Mouse (Mus musculus): ENCODE data around the gene Schip1. TPM values are rescaled to one million over a fixed set of nuclear protein-coding genes. Genes with fewer than 3 reads are reported as not detected.

Gene Schip1
- polyA plus RNA-seq, 1 experiment from 2014 or later, result 86.4 TPM

- 78% methylated on average over 2 of the region's 2 CpGs for WGBS
- H3K36me3 ChIP-seq, result no peaks in the 10 kb centered on the region
- no peak for DNase-seq (ENCODE audit: low spot score)
- H3K4me1 ChIP-seq (replicated peaks), result peaks cover 7% of the 10 kb centered on the region
- H3K9me3 ChIP-seq, result no peaks in the 10 kb centered on the region
- H3K4me3 ChIP-seq, result no peak overlapping the region
- no peaks in the 10 kb centered on the region for H3K27me3 ChIP-seq (ENCODE audit: insufficient read depth, poor library complexity, severe bottlenecking)
- no peak overlapping the region for H3K27ac ChIP-seq
Observed at GRCm38 (mm10) chr3:68250589-68250988, 186.0 kb downstream of the Schip1 start.

DNA sequence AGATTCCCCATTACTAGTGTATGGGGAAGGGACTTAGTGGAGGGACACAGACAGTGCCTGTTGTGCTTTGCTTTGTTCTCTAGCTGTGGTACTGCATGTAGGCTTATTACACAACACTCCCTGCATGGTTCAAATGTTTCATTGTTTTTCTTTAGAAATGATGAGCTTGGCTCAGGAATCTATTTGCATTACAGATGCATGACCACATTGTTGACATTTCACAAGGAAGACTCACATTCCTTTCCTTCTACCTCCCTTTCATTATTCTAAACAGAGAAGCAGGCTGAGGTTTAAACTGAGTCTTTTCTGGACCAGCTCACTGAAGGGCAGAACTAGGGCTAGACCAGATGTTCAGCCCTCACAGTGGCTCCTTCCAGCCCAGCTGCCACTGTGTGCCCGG lies 187.7 kb downstream of the Schip1 start:
- Histone ChIP-seq H3K36me3 (no peaks in the 10 kb centered on the region), H3K27me3 (ENCODE audit: insufficient read depth, poor library complexity, severe bottlenecking) (no peaks in the 10 kb centered on the region), H3K9me3 (no peaks in the 10 kb centered on the region), H3K4me3 (no peak overlapping the region), H3K4me1 (replicated peaks) (peaks cover 7% of the 10 kb centered on the region), H3K27ac (no peak overlapping the region)
- WGBS, result 35% methylated on average over 1 of the region's 1 CpGs
- no peak for DNase-seq (ENCODE audit: low spot score)

DNA sequence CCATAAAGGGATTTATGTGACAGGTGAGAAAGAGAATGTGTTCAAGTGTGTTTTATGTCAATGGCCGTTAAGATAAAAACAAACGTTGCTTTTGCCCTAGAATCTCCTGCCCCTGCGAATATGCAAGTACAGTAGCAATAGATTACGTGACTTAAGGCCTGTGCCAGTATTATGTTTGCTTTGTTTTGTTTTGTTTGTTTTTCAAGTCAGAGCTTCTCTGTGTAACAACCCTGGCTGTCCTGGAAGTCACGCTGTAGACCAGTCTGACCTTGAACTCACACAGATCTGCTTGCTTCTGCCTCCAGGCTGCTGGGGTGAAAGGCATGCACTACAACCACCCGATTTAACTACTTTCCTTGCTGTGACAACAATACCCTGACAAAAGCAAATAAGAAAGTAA lies 197.7 kb downstream of the Schip1 start:
- H3K36me3 ChIP-seq, result no peaks in the 10 kb centered on the region
- no peak overlapping the region for H3K27ac ChIP-seq
- H3K4me3 ChIP-seq, result no peak overlapping the region
- no peak for DNase-seq (ENCODE audit: low spot score)
- WGBS, result 82% methylated on average over 6 of the region's 6 CpGs
- H3K9me3 ChIP-seq, result no peaks in the 10 kb centered on the region
- H3K27me3 ChIP-seq (ENCODE audit: insufficient read depth, poor library complexity, severe bottlenecking), result no peaks in the 10 kb centered on the region
- no peaks in the 10 kb centered on the region for H3K4me1 ChIP-seq (replicated peaks)

DNA sequence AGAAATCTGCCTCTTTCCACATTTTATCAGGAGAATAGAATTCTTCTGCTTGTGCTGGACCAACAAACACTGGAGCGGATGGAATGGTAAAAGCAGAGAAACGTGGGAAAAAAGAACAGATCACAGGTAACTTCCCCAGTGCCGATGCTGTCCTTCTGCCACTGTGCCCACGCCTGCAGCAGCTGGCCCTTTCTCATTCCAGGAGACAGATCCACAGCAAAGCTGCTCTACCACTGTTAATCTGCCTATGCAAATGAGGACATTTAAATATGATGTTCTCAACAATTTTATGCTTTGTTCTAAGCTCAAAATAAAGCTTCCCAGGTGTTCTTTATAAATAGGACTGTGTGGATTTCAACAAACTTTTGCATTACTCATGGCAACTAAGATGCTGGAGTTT lies 203.3 kb downstream of the Schip1 start:
- Histone ChIP-seq H3K27ac (no peak overlapping the region), H3K9me3 (0 out of 2 replicates have a peak, but pooled peaks cover 3% of the 10 kb centered on the region), H3K36me3 (no peaks in the 10 kb centered on the region), H3K27me3 (ENCODE audit: insufficient read depth, poor library complexity, severe bottlenecking) (no peaks in the 10 kb centered on the region), H3K4me3 (no peak overlapping the region), H3K4me1 (replicated peaks) (peaks cover 11% of the 10 kb centered on the region; the same call in 1 of the 2 replicates)
- no peak for DNase-seq (ENCODE audit: low spot score)
- WGBS, result 86% methylated on average over 4 of the region's 4 CpGs

DNA sequence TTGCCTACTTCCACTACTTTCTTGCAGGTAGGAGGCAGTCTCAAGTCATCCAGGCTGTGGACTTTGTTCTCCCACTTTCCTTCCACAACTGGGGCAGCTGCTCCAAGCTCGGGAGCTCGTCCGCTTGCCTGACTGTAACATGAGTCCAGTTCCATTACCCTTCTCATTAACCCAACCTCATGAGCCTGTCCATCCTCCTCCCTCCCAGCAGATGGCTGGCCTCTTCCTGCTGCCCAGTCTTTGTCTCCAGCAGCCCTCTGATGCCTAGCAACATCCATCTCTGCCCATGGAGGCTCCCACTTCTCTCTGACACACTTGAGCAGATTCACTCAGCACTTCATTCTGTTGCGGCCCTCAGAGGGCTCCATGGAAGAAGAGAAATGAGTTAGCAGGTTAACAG lies 204.6 kb downstream of the Schip1 start:
- Histone ChIP-seq H3K4me1 (replicated peaks) (peaks cover 11% of the 10 kb centered on the region; the same call in 1 of the 2 replicates), H3K9me3 (0 out of 2 replicates have a peak, but pooled peaks cover 3% of the 10 kb centered on the region), H3K36me3 (no peaks in the 10 kb centered on the region), H3K27ac (peak overlapping the region; percentile 71), H3K27me3 (ENCODE audit: insufficient read depth, poor library complexity, severe bottlenecking) (no peaks in the 10 kb centered on the region), H3K4me3 (no peak overlapping the region)
- WGBS, result 59% methylated on average over 4 of the region's 4 CpGs
- DNase-seq (ENCODE audit: low spot score), result peak; percentile 41

- WGBS, result 74% methylated on average over 6 of the region's 6 CpGs
- Histone ChIP-seq H3K9me3 (0 out of 2 replicates have a peak, but pooled peaks cover 3% of the 10 kb centered on the region), H3K4me1 (replicated peaks) (peaks cover 11% of the 10 kb centered on the region; the same call in 1 of the 2 replicates), H3K27ac (peak overlapping the region; percentile 13), H3K4me3 (no peak overlapping the region), H3K27me3 (ENCODE audit: insufficient read depth, poor library complexity, severe bottlenecking) (no peaks in the 10 kb centered on the region), H3K36me3 (no peaks in the 10 kb centered on the region)
- peak; percentile 7 for DNase-seq (ENCODE audit: low spot score)
Observed at GRCm38 (mm10) chr3:68270246-68270645, 205.6 kb downstream of the Schip1 start.

DNA sequence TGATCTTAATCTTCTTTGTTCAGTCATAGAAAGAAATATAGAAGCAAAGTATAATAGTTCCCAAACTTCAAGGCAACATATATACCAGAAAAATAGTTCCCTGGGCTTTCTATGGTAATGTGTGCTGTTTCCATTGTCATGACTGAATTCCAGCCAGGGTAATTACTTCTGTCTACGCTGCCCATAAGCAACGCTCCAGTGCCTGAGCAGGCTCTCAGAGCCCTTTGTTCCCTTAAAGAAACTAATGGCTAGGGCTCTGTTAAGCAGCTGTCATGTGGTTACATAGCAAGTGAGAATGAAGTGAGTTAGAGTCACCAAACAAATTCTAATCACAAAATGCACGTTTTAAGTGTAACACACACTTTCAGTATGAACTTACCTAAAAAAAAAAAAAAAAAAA lies 206.9 kb downstream of the Schip1 start:
- H3K27me3 ChIP-seq (ENCODE audit: insufficient read depth, poor library complexity, severe bottlenecking), result no peaks in the 10 kb centered on the region
- H3K36me3 ChIP-seq, result no peaks in the 10 kb centered on the region
- peak; percentile 15 for DNase-seq (ENCODE audit: low spot score)
- H3K4me1 ChIP-seq (replicated peaks), result peaks cover 11% of the 10 kb centered on the region; the same call in 1 of the 2 replicates
- 46% methylated on average over 3 of the region's 3 CpGs for WGBS
- H3K9me3 ChIP-seq, result 0 out of 2 replicates have a peak, but pooled peaks cover 3% of the 10 kb centered on the region
- no peak overlapping the region for H3K4me3 ChIP-seq
- H3K27ac ChIP-seq, result no peak overlapping the region

DNA sequence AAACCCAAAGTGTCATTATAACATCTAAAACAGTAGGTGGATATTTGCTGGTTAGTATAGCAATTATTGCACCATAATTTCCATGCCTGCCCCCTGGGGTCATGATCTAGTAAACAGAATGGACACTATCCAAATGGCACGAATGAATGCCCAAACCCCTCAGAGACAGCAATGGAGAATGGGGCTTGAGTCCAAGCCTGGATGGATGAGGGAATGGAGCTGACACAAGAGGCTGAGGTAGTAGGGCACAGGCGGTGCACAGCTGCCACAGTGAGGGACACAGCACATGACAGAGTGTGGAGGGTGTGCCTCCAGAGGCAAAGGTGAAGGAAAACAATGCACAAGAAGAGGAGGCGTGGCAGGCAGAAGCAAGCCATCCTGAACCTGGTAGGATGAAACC lies 207.3 kb downstream of the Schip1 start:
- H3K27me3 ChIP-seq (ENCODE audit: insufficient read depth, poor library complexity, severe bottlenecking), result no peaks in the 10 kb centered on the region
- H3K9me3 ChIP-seq, result 0 out of 2 replicates have a peak, but pooled peaks cover 3% of the 10 kb centered on the region
- peak; percentile 36 for DNase-seq (ENCODE audit: low spot score)
- peaks cover 11% of the 10 kb centered on the region; the same call in 1 of the 2 replicates for H3K4me1 ChIP-seq (replicated peaks)
- no peak overlapping the region for H3K4me3 ChIP-seq
- no peak overlapping the region for H3K27ac ChIP-seq
- no peaks in the 10 kb centered on the region for H3K36me3 ChIP-seq
- 58% methylated on average over 3 of the region's 3 CpGs for WGBS

DNA sequence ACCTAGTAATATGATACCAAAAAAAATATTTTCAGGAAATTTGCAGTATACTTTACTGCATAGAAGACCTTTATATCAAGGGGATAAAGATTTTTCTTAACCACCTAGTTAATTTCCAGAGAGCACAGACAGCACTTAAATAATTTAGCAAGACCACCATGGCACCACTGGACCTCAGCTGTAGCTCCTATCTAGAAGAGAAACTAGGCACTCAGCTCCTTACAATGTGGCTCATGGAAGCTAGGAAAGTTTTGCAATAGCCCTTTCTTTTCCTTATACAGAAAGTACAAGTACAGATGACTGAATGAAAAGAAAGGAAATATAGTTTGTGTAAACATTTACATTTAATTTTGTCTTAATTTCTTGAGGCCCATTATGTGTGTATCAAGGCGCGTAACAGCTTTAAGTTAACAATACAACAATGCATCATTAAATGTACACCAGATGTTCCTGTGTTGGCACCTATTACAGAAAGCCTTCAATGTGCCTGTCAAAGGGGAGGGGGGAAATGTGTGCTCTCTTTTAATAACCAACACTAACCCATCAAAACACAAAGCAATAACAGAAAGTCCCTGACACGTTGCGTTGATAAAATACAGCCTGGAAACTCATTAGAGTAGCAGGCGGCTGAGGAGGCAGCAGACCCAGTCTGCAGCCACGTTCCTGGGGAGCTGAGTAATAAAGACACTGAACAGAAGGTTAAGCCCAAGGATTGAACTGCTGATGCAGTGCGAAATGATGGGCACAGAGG lies 218.4 kb downstream of the Schip1 start:
- Histone ChIP-seq H3K36me3 (no peaks in the 10 kb centered on the region), H3K4me1 (replicated peaks) (peaks cover 3% of the 10 kb centered on the region; the same call in 1 of the 2 replicates), H3K27me3 (ENCODE audit: insufficient read depth, poor library complexity, severe bottlenecking) (no peaks in the 10 kb centered on the region), H3K4me3 (no peak overlapping the region), H3K27ac (no peak overlapping the region), H3K9me3 (no peaks in the 10 kb centered on the region)
- WGBS, result 60% methylated on average over 7 of the region's 7 CpGs
- no peak for DNase-seq (ENCODE audit: low spot score)

- peaks cover 3% of the 10 kb centered on the region; the same call in 1 of the 2 replicates for H3K4me1 ChIP-seq (replicated peaks)
- 76% methylated on average over 10 of the region's 10 CpGs for WGBS
- no peaks in the 10 kb centered on the region for H3K27me3 ChIP-seq (ENCODE audit: insufficient read depth, poor library complexity, severe bottlenecking)
- no peak overlapping the region for H3K4me3 ChIP-seq
- H3K27ac ChIP-seq, result no peak overlapping the region
- H3K9me3 ChIP-seq, result no peaks in the 10 kb centered on the region
- DNase-seq (ENCODE audit: low spot score), result no peak
- no peaks in the 10 kb centered on the region for H3K36me3 ChIP-seq
Observed at GRCm38 (mm10) chr3:68283595-68283991, 219.0 kb downstream of the Schip1 start.

DNA sequence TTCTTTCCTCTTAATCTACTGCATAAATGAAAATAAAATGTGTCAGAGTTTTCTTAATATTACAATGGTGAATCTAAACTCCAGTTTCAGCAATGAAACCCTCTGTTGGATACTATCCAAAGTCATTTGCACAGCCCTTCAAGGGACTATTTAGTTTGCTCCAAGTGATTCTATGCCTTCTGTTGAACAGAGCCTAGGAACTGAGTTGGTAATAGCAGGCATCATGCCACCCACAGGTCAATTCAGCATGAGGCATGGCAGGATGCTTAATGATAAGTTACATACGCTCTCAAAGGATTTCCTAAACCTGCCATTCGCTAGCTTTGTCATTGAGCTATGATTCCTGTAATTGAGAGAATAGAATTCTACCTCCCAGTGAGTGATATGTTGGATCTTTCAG lies 219.9 kb downstream of the Schip1 start:
- WGBS, result 86% methylated on average over 2 of the region's 2 CpGs

DNA sequence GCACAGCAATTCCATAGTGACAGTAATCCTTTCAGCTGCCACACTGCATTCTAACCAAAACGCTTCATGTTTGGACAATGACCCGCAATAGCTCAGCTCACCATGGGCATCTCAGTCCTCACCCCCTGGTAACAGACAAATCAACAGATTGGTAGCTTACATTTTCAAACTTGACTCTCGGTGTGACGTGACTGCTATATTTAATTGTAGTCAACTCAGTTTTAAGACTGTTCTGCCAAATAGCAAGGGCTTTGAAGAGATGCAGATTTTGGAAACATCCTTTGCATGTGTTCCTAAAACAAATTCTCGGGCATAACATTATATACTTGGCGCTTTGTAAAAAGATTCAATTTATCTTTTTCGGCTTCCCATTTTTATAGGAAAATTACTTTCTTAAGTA lies 232.2 kb downstream of the Schip1 start:
- H3K4me1 ChIP-seq (replicated peaks), result no peaks in the 10 kb centered on the region
- no peak overlapping the region for H3K27ac ChIP-seq
- H3K27me3 ChIP-seq (ENCODE audit: insufficient read depth, poor library complexity, severe bottlenecking), result no peaks in the 10 kb centered on the region
- 92% methylated on average over 7 of the region's 7 CpGs for WGBS
- DNase-seq (ENCODE audit: low spot score), result no peak
- H3K9me3 ChIP-seq, result no peaks in the 10 kb centered on the region
- H3K4me3 ChIP-seq, result no peak overlapping the region
- no peaks in the 10 kb centered on the region for H3K36me3 ChIP-seq

More for the DNA sequence above, 219.9 kb downstream of the Schip1 start:
- Histone ChIP-seq H3K27me3 (ENCODE audit: insufficient read depth, poor library complexity, severe bottlenecking) (no peaks in the 10 kb centered on the region), H3K4me1 (replicated peaks) (peaks cover 3% of the 10 kb centered on the region; the same call in 1 of the 2 replicates), H3K9me3 (no peaks in the 10 kb centered on the region), H3K4me3 (no peak overlapping the region), H3K27ac (no peak overlapping the region), H3K36me3 (no peaks in the 10 kb centered on the region)
- no peak for DNase-seq (ENCODE audit: low spot score)

DNA sequence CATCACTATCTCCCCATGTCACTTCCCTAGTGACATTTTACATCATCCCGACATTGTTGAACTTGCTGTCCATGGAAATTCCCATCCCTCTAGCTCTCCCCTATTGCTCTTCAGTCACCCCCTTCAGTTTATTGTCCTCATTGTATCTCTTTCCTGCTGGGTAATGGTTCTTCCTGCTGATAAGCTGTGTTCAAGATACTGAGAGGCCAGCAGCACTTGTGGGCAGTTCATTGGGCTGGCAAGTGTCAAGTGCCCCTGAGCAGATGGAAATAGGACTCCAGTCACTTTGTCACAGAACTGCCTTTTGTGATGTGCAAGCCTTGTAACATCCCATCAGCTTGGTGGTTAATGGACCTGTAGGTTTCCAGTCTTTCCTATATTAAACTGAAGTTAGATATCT lies 241.0 kb downstream of the Schip1 start:
- no peaks in the 10 kb centered on the region for H3K27me3 ChIP-seq (ENCODE audit: insufficient read depth, poor library complexity, severe bottlenecking)
- H3K9me3 ChIP-seq, result no peaks in the 10 kb centered on the region
- H3K27ac ChIP-seq, result no peak overlapping the region
- H3K4me3 ChIP-seq, result no peak overlapping the region
- WGBS, result 29% methylated on average over 1 of the region's 1 CpGs
- no peak for DNase-seq (ENCODE audit: low spot score)
- no peaks in the 10 kb centered on the region for H3K4me1 ChIP-seq (replicated peaks)
- H3K36me3 ChIP-seq, result no peaks in the 10 kb centered on the region
